ENCODE assay signal across 23 mouse cellular contexts in the genomic region with DNA sequence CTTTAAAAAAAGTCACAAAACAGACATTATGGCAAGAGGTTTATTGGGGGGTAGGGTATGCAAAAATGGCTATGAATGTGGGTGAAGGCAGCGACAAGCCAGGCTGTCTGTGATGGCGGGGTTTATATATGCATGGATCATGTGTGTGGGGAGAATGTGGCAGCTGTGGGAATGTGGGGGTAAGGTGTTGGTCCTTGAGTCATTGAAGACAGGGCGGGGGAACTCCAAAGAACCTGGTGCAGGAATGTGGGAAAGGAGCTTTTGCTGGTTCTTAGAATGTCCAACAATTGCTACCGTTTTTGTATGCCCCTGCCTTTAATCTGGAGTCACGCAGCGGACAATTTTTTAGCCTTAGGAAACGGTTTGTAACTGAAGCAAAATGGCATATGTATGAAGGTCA. TPM values are rescaled to one million over a fixed set of nuclear protein-coding genes. Genes with fewer than 3 reads are reported as not detected.
DNase-seq lines count a peak whose midpoint lies in the region; TF ChIP-seq lines count a peak whose summit lies in the region.
"Had no signal": no experiment of that assay in that cellular context is flagged by ENCODE, and none has a peak within 500 bp of the region (broad histone marks: within the 10 kb centered on the region; RNA-seq: fewer than 3 reads in every experiment).

No protein-coding gene starts in this region.

- no peak overlapping the region; the same call in 1 of the 2 replicates for H3K27ac ChIP-seq in ES-Bruce4 (ENCODE audit: insufficient read depth, low read length)
- no peak overlapping the region for H3K27ac ChIP-seq in kidney, adult 2 months (ENCODE audit: insufficient read depth, low read depth, low read length)
- H3K27ac ChIP-seq: forebrain, embryonic 10.5 days; forebrain, embryonic 13.5 days; hindbrain, embryonic 10.5 days; hindbrain, embryonic 13.5 days; intestine, embryonic 15.5 days had no signal

- DNase-seq in left cerebral cortex, adult 18-20 months (ENCODE audit: low spot score in 2 of 2): peak; percentile 32 to 49
- no peak for DNase-seq in left cerebral cortex, adult 11 months (ENCODE audit: low spot score)
- peak; percentile 60 for DNase-seq in ZHBTc4 (ENCODE audit: low read depth, low spot score)
- no peak for DNase-seq in kidney, adult 2 months
- no peak for DNase-seq in heart, postnatal 36 days
- no peak for DNase-seq in spleen, postnatal 36 days (ENCODE audit: low spot score in 2 of 2)
- DNase-seq: adrenal gland, adult 8-10 months; adrenal gland, postnatal 25 days; B cell, adult 2 months; cerebellum, adult 18-20 months; cerebellum, adult 9-10 months; cerebellum, postnatal 14 days; gastrocnemius, postnatal 25 days; heart, adult 11 months had no signal

- no peak for TF ChIP-seq POLR2A in ES-Bruce4 (IDR thresholded peaks at IDR 0.05; ENCODE audit: insufficient read depth, low read length)
- no peak for TF ChIP-seq POLR2A in kidney, adult 2 months (IDR thresholded peaks at IDR 0.05; ENCODE audit: low read depth, low read length)

- TF ChIP-seq EP300 in ES-Bruce4 (IDR thresholded peaks at IDR 0.05; ENCODE audit: insufficient read depth, low read depth, low read length): no peak

- H3K4me1 ChIP-seq in ES-Bruce4 (ENCODE audit: control insufficient read depth, insufficient read depth, low read length): peaks cover 2% of the 10 kb centered on the region
- peaks cover 15% of the 10 kb centered on the region for H3K4me1 ChIP-seq in kidney, adult 2 months (ENCODE audit: control insufficient read depth, insufficient read depth, low read length)
- H3K4me1 ChIP-seq: forebrain, embryonic 13.5 days; hindbrain, embryonic 13.5 days had no signal

- H3K27me3 ChIP-seq in ES-Bruce4 (ENCODE audit: control insufficient read depth, insufficient read depth, low read length, poor library complexity, severe bottlenecking): no peaks in the 10 kb centered on the region
- H3K27me3 ChIP-seq in kidney, adult 2 months (replicated peaks; ENCODE audit: control insufficient read depth, insufficient read depth, low read length): no peaks in the 10 kb centered on the region
- H3K27me3 ChIP-seq: CH12.LX; hindbrain, embryonic 13.5 days; intestine, embryonic 15.5 days; Patski had no signal

- peak overlapping the region; percentile 33 for H3K4me3 ChIP-seq in ES-Bruce4 (ENCODE audit: low read depth, low read length)
- H3K4me3 ChIP-seq in kidney, adult 2 months (ENCODE audit: insufficient read depth, low read depth, low read length): no peak overlapping the region
- H3K4me3 ChIP-seq: forebrain, embryonic 10.5 days; forebrain, embryonic 13.5 days; hindbrain, embryonic 10.5 days; hindbrain, embryonic 13.5 days; intestine, embryonic 15.5 days had no signal

- no peak overlapping the region for H3K9ac ChIP-seq in ES-Bruce4 (ENCODE audit: low read depth, poor library complexity, severe bottlenecking)
- H3K9ac ChIP-seq: forebrain, embryonic 13.5 days; hindbrain, embryonic 13.5 days; intestine, embryonic 15.5 days had no signal

- intact Hi-C loops in heart, postnatal 36 days (cut with DNase I): no loop called here

- 85% methylated on average over 7 of the region's 7 CpGs for WGBS in kidney, adult 2 months

- no peaks in the 10 kb centered on the region for H3K9me3 ChIP-seq in ES-Bruce4 (replicated peaks; ENCODE audit: control insufficient read depth, insufficient read depth, low read length, poor library complexity, severe bottlenecking)
- H3K9me3 ChIP-seq: forebrain, embryonic 10.5 days; forebrain, embryonic 13.5 days; G1E; hindbrain, embryonic 10.5 days; hindbrain, embryonic 13.5 days; intestine, embryonic 15.5 days had no signal

- peaks cover 25% of the 10 kb centered on the region for H3K36me3 ChIP-seq in ES-Bruce4 (ENCODE audit: control insufficient read depth, insufficient read depth, low read length, poor library complexity, severe bottlenecking)
- H3K36me3 ChIP-seq in kidney, adult 2 months (ENCODE audit: control insufficient read depth, insufficient read depth, low read length): no peaks in the 10 kb centered on the region
- H3K36me3 ChIP-seq: forebrain, embryonic 10.5 days; G1E; hindbrain, embryonic 10.5 days; hindbrain, embryonic 13.5 days; intestine, embryonic 15.5 days had no signal

- no peak for TF ChIP-seq CTCF in ES-Bruce4 (IDR thresholded peaks at IDR 0.05; ENCODE audit: low read depth, low read length)
- TF ChIP-seq CTCF in kidney, adult 2 months (conservative IDR thresholded peaks at IDR 0.05; ENCODE audit: insufficient read depth, insufficient read length, low read depth, low read length): no peak

RNA-seq across cellular contexts. Expression of a gene that starts 44.5 kb away (rescaled TPM):
- 10 to 100 TPM; 21.5 to 26.9 TPM for total RNA-seq in left cerebral cortex, adult 18-20 months (2021)
- polyA plus RNA-seq in ES-Bruce4 (2011; ENCODE audit: insufficient read depth, insufficient read length, low read depth, missing spikeins): 55.5 and 57.5 TPM in 2 replicates
- polyA plus RNA-seq in kidney, adult 2 months (2012; rRNA removed): 8.4 and 9.2 TPM in 2 replicates
- 10 to 100 TPM in 1 of 2 experiments, 1 to 10 TPM in 1; 9.0 to 11.9 TPM for total RNA-seq in heart, postnatal 36 days (2021)
- total RNA-seq: CH12.LX had no signal
- polyA plus RNA-seq: G1E had no signal

Comparison
In these comparisons a context has a peak if more than half of its experiments do, and no peak if none do; other contexts are left out.
1. DNase-seq: peak in left cerebral cortex, adult 18-20 months (2 of 2) and ZHBTc4 (single experiment); none in left cerebral cortex, adult 11 months (single experiment), kidney, adult 2 months (single experiment), heart, postnatal 36 days (0 of 2) and spleen, postnatal 36 days (0 of 2).